Mouse (Mus musculus) large intestine, adult 2 months (tissue): ENCODE results near the gene Tmem252. TPM values are rescaled to one million over a fixed set of nuclear protein-coding genes. Genes with fewer than 3 reads are reported as not detected.
A peak's percentile ranks its signal among the peaks of the same experiment; 100 is the strongest.

Experiments
- DNase-seq: peaks from one replicate; pipeline ENCODE4 v3.0.0-alpha.2; 2012; ENCODE audit warnings: low read depth, low spot score
- WGBS: fragments of 180-500 bp; shearing (Covaris S2); methylation state at CpG from one replicate; pipeline ENCODE4 v1.1.7; 2018; 5-methylcytosine and 5-hydroxymethylcytosine counted together
- polyA plus RNA-seq: library from polyadenylated mRNA; depleted of rRNA; stranded (reverse); fragments of >200 nt; gene quantifications from 2 replicates; pipeline ENCODE4 v1.2.3, GENCODE M21; 2012; rRNA removed

Tmem252 gene
- 10.9 and 11.6 TPM in 2 replicates for polyA plus RNA-seq

DNA sequence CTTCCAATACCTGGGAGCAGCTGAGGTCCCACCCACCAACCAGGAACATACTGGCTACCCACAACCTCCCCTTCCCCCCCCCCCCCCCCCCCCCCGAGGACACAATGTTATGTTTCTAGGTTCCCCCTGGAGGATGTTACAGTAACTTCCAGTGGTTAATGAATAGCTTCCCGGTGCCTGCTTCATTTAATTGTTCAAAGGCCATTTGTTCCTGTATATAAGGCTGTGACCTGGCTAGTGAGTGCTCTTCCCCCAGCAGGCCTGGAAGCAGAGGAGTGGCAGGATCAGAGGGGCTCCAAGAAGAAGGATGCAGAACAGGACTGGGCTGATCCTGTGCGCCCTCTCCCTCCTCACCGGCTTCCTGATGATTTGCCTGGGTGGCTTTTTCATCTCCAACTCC is at the start of gene Tmem252:
Tmem252 (plus strand) TSS at position 247 of the 400 bp plus-strand sequence.
- DNase-seq, result no peak
- WGBS, result 20% methylated on average over 4 of the region's 4 CpGs

GRCm38 (mm10) chr19:24628049-24628448 is 45.8 kb upstream of the Tmem252 start:
- WGBS, result 78% methylated on average over 4 of the region's 4 CpGs
- no peak for DNase-seq

DNA sequence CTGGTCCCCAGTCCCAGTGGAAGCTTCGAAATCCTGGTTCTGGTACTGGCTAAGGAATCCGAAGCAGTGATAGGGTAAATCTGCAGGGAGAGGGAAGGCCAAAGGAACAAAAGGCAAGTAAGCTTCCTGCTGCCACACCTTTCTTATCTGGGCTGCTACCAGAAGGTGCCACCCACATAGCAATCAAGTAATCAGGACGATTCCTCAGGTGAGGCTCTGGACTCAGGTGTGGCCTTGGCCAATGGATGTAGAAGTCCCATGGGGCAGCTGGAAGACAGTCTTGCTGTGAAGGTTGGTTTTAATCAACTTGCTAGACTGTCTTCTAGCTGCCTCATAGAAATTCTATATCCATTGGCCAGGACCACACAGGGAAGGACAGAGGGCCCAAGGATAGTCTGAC is 40.8 kb upstream of the Tmem252 start:
- WGBS, result 35% methylated on average over 3 of the region's 3 CpGs
- peak; percentile 70 for DNase-seq

- WGBS, result under 1% methylated on average over 7 of the region's 7 CpGs
- DNase-seq, result peak; percentile 27
Observed at GRCm38 (mm10) chr19:24634602-24635001, 39.2 kb upstream of the Tmem252 start.

GRCm38 (mm10) chr19:24636616-24637015 is 37.2 kb upstream of the Tmem252 start:
- 80% methylated on average over 10 of the region's 10 CpGs for WGBS
- no peak for DNase-seq

DNA sequence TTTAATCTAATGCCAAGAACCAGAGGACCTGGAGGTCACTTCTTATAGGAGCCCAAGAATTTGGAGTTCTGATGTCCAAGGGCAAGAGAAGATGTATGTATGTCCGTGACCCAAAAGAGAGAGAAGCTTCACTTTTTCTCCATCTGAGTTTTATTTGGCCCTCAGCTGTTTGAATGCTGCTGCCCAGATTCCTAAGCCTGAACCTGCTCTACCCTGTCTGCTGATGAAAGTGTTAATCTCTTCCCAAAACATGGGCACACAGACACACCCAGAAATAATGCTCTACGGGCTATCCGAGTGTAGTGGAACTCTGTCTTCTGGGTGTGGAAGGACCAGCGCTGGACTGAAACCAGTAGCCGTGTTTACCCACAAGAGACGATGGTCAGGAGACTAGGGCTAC is 35.8 kb upstream of the Tmem252 start:
- WGBS, result 59% methylated on average over 6 of the region's 6 CpGs
- no peak for DNase-seq

DNA sequence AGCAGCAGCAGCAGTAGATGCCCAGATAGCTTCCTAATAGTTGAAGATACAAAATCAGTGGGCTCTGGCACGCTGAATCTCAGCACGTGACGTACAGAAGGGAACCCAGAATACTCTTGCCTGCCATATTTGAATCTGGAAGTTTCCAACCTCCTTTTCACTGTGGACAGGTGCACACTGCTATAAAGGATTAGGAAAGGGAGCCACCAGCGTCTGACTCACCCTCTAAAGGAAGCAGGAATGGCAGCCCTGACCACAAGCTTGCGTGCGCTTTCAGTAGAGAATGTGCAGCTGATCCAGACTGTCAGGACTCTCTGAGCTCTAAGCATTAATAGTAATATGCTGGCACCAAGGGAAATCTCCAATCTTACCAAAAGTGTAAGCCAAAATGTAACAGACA is 32.8 kb upstream of the Tmem252 start:
- WGBS, result 80% methylated on average over 6 of the region's 6 CpGs

DNA sequence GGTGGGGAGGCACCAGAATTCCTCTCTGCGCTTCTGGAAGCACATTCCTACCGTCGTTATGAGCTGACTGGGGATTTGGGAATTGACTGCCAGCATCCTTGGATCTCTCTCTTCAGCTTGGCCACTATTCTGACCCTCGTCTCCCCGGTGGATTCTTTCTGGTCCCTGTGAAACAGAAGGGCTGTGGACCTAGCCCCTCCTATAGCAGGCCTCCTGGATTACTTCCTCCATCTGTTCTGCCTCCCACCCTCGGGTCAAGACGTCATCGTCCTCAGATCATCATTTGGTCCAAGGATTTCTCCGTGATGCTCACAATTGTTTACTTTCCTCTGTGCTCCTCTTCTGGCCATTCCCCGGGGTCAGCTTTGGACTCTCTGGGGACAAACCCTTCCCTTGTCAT is 28.8 kb upstream of the Tmem252 start:
- DNase-seq, result no peak
- WGBS, result 41% methylated on average over 10 of the region's 10 CpGs

More for the DNA sequence above, 32.8 kb upstream of the Tmem252 start:
- no peak for DNase-seq

- DNase-seq, result no peak
- WGBS, result 83% methylated on average over 8 of the region's 8 CpGs
Observed at GRCm38 (mm10) chr19:24646162-24646829, 27.5 kb upstream of the Tmem252 start.

GRCm38 (mm10) chr19:24648016-24648415 is 25.8 kb upstream of the Tmem252 start:
- no peak for DNase-seq
- WGBS, result 82% methylated on average over 8 of the region's 8 CpGs

DNA sequence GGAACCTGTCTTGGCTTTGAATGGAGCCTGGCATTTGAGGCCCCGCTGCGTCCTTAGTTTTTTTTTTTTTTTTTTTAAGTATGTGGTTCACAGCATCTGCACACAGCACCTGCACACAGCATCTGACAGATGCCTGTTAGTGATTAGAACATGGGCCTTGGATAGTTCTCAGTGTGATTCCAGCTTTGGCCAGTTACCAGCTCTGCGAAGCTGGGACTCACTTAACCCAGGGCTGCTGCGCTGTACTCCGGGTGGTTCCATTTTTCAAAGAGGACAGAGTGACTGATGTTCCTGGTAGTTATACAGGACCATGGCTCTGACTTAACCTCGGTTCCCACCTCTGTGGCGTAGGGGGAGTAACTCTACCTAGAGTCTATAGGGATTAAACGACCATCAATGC is 23.4 kb upstream of the Tmem252 start:
- 93% methylated on average over 8 of the region's 8 CpGs for WGBS
- no peak for DNase-seq

DNA sequence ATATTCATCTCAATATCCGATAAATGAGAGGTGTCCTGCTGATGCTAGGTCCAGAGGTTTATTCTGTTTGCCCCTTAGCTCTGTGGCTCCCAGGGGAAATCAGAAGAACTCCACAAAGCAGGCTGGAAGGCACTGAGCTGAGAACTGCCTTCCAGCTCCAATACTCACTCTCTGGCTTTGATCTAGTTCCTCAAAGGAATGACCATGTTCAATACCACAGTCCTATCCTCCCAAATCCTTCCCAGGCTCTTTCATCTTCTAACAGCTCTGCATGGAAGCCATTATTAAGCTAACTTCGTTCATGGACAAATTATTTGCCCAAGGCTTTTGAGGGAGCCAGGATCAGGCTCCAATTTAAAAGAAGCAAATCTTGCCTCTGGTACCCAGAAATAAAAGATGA is 22.2 kb upstream of the Tmem252 start:
- WGBS, result 74% methylated on average over 2 of the region's 2 CpGs
- DNase-seq, result no peak

GRCm38 (mm10) chr19:24652342-24653019 is 21.3 kb upstream of the Tmem252 start:
- no peak for DNase-seq
- 20% methylated on average over 6 of the region's 6 CpGs for WGBS

- 81% methylated on average over 9 of the region's 9 CpGs for WGBS
- DNase-seq, result no peak
Observed at GRCm38 (mm10) chr19:24653230-24653799, 20.5 kb upstream of the Tmem252 start.

GRCm38 (mm10) chr19:24656981-24657380 is 16.8 kb upstream of the Tmem252 start:
- DNase-seq, result no peak
- WGBS, result 48% methylated on average over 3 of the region's 3 CpGs

GRCm38 (mm10) chr19:24662346-24662745 is 11.5 kb upstream of the Tmem252 start:
- DNase-seq, result no peak
- WGBS, result 92% methylated on average over 2 of the region's 2 CpGs

GRCm38 (mm10) chr19:24665771-24666170 is 8.0 kb upstream of the Tmem252 start:
- DNase-seq, result no peak
- 74% methylated on average over 11 of the region's 11 CpGs for WGBS

- WGBS, result 81% methylated on average over 3 of the region's 3 CpGs
- DNase-seq, result no peak
Observed at GRCm38 (mm10) chr19:24667527-24667926, 6.3 kb upstream of the Tmem252 start.

GRCm38 (mm10) chr19:24671571-24671970 is 2.2 kb upstream of the Tmem252 start:
- DNase-seq, result no peak
- WGBS, result 70% methylated on average over 3 of the region's 3 CpGs

GRCm38 (mm10) chr19:24672366-24672960 is 1.3 kb upstream of the Tmem252 start:
- no peak for DNase-seq

GRCm38 (mm10) chr19:24673331-24673730 is 477 bp upstream of the Tmem252 start:
- WGBS, result 17% methylated on average over 10 of the region's 10 CpGs
- no peak for DNase-seq

More at GRCm38 (mm10) chr19:24672366-24672960, 1.3 kb upstream of the Tmem252 start:
- 43% methylated on average over 10 of the region's 10 CpGs for WGBS
